Mouse (Mus musculus) kidney, postnatal 25 days (tissue): Measurements from ENCODE around the gene Cdadc1.

Source experiments
- DNase-seq, 2 experiments: peaks; one replicate each; pipeline ENCODE4 v3.0.0; 2021; ENCODE audit warnings: mixed read lengths in 2 of 2

Gene Cdadc1

GRCm38 (mm10) chr14:59612920-59613625 is 15.3 kb upstream of the Cdadc1 start:
- peak; percentile 65 to 85 for DNase-seq

DNA sequence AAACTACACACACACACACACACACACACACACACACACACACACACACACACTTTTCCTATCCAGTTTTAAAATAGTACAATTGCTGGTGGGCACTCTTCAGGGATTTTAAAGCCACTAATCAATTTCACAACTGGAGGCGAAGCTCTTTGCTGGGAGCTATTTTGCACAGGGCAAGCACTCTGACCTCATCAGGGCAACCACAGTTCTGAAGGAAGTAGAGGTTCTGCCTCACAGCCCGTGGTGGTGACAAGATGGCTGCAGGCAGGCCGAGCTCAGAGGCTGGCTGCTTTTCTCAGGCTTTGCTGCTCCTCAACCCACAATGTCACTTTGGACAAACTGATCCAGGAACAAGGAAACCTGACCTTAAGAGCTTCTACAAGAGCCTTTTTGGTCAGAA is 9.3 kb upstream of the Cdadc1 start:
- no peak for DNase-seq

- peak; percentile 69 to 91 for DNase-seq
These were observed 8.1 kb upstream of the Cdadc1 start for GRCm38 (mm10) chr14:59605671-59606353.

DNA sequence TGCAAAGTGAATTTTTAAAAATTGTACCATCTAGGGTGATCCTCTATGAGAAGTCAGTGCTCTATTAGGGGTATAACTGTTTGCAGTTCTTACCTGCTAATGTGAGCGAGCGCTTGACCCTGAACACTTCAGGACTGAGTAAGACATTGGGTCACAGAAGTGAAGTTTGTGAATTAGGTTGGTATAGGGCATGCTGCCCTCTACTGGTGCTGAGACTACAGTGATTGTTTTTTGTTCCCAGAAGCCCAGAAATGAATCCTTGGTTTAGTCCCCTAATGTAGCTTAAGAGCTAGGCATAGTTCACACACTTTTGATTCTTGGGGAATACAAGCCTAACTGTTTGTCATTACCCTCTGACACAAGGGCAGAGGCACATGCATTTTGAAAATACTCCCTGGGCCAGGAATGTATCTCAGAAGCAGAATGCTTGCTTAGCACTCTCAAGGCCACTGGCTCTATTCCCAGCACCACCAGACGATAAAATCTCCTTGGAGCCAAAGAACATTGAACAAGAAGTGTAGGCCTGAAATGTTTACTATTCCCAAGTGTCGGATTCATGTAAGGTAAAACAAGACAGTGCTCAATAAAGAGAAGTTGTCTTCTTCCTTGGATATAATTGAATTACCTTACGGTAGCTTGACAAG is 6.4 kb upstream of the Cdadc1 start:
- peak in 1 of 2 experiments; percentile 49 for DNase-seq

- no peak for DNase-seq
These were observed 485 bp upstream of the Cdadc1 start for GRCm38 (mm10) chr14:59598260-59598627.

- no peak for DNase-seq
These were observed 2.8 kb downstream of the Cdadc1 start for GRCm38 (mm10) chr14:59594988-59595387.

GRCm38 (mm10) chr14:59592593-59592992 is 5.2 kb downstream of the Cdadc1 start:
- no peak for DNase-seq

- DNase-seq, result no peak
These were observed 5.9 kb downstream of the Cdadc1 start for GRCm38 (mm10) chr14:59591901-59592300.

GRCm38 (mm10) chr14:59590614-59591013 is 7.1 kb downstream of the Cdadc1 start:
- DNase-seq, result peak in 1 of 2 experiments; percentile 52

GRCm38 (mm10) chr14:59576385-59576784 is 21.4 kb downstream of the Cdadc1 start:
- no peak for DNase-seq

- DNase-seq, result no peak
These were observed 31.0 kb downstream of the Cdadc1 start for GRCm38 (mm10) chr14:59566756-59567155.

GRCm38 (mm10) chr14:59557886-59558285 is 39.9 kb downstream of the Cdadc1 start:
- DNase-seq, result no peak

DNA sequence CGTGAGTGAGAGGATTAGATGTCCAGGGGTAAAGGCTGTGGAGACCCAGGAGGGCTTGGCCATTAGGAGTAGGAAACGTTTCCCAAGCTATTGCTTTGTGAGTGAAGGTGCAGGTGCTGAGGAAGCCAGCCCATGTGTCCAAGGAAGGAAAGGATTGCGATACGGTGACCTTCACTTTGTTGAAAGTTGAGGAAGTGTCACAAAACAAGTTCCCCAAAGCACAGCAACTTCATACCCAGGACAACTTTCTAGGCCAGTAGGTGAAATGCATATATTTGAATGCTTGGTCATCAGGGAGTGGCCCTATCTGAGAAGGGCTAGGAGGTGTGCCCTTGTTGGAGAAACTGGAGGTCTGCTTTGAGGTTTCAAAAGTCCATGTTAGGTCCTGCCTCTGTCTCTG is 40.7 kb downstream of the Cdadc1 start:
- DNase-seq, result no peak

- peak; percentile 60 to 85 for DNase-seq
These were observed 41.7 kb downstream of the Cdadc1 start for GRCm38 (mm10) chr14:59555928-59556531.

- DNase-seq, result no peak
These were observed 42.7 kb downstream of the Cdadc1 start for GRCm38 (mm10) chr14:59555018-59555417.

GRCm38 (mm10) chr14:59554025-59554424 is 43.7 kb downstream of the Cdadc1 start:
- peak in 1 of 2 experiments; percentile 14 for DNase-seq

DNA sequence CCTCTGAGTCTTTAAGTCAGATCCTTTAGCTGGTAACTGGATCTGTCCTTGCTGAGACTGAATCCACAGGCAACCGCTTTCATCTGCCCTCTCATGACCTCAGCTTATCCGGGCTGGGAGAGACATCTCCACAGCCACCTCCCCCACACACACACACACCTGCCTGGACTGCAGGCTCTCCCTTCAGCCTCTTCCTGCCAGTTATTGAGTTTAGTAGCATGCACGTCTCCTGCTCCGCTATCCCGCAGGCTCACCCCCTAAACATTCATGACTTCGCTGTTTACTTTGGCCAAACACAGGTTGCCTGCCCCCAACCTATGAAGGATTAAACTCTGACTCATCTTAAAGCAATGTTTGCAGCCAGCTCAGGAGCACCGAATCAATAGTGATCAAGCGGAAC is 45.8 kb downstream of the Cdadc1 start:
- DNase-seq, result no peak

DNA sequence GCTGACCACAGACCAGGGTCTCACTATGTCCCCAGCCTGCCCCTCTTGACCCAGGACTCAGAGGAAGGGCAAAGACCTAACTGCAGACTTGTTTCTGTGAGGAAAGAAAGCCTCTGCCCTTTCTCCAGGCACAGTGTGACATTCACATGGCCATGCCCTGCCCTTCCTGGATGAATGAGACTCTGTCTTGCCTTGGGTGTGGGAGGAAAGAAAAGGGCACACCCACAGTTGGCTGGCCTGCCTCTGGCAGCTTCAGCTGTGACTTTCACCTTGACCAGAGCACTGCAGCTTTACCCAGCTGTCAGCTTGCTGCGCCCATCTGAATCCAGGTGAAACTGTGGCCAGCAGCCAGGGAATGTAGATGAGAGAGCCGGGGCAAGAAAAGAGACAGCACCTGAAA is 46.9 kb downstream of the Cdadc1 start:
- DNase-seq, result peak; percentile 64 to 86

- DNase-seq, result peak; percentile 26 to 44
These were observed 48.7 kb downstream of the Cdadc1 start for GRCm38 (mm10) chr14:59549106-59549505.

DNA sequence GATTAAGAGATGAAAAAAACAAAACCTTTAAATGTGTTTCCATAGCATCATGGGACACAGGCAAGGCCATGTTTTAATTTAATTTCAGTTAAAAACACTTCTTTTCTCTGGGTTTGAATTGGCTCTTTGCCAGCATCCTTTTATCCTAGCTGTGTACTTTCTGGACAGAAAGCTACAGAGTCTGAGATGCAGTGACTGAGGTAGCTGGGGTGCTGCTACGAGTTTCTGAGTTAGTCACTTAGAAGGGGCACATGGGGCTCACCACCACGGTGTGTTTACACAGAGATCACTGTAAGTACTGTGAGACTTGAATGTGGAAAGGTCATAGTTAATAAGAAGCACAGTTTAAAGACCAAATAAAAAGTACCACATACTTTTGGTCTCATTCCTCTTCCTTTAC is 49.2 kb downstream of the Cdadc1 start:
- no peak for DNase-seq

DNA sequence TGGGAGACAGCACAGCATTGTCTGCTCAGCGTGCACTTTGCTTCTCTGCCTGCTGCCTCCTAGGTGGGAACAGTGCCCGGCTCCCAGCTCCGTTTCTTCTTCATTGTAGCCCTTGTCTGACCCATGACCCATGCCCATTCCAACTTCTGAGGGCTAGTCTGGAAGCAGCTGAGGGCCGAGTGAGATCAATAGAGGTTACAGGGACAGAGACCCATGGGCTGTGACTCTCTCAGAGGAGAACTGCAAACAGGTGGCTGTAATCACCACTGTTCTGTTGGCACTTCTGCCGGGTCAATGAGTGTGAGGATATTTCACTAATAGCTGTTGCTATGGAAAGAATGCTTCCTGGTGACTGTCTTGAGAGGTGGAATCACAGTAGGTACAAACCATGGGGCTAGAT is 50.2 kb downstream of the Cdadc1 start:
- DNase-seq, result peak in 1 of 2 experiments; percentile 36

DNA sequence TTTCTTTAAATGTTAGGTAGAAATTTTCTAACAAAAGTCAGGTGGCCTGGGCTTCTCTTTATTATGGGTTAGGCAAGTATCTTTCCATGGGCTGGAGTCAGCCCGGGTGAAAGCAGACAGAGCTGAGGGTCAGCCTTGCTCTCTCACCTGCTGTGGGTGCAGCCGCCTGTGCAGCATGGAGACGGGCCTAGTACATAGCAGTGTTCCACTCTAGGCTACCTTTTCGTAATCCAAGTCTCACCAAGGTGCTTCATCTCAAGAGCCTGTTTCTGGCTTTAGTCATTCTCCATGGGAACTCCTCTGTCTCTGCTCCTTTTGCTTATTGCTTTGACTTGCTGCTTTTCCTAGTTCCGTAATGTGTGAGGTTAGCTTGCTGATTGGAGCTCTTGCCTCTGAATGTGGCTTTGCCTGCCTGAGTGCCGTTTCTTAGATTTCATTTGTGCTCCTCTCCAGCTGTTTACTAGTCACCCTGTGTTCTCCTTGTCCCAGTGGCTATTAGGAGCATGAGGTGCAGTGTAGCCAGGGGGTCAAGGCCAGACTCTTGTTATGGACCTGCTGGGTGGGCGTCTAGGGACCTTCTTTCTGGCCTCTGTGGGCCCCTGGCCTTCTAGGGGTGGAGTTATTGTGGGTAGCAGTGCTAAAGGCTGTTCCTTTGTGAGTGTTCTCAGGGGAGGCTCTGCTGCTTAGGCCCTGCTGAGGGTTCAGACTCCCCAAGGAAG is 51.4 kb downstream of the Cdadc1 start:
- no peak for DNase-seq

- peak in 1 of 2 experiments; percentile 40 for DNase-seq
These were observed 53.8 kb downstream of the Cdadc1 start for GRCm38 (mm10) chr14:59543956-59544355.
